ENCODE assay signal across 9 mouse cellular contexts in the genomic region with DNA sequence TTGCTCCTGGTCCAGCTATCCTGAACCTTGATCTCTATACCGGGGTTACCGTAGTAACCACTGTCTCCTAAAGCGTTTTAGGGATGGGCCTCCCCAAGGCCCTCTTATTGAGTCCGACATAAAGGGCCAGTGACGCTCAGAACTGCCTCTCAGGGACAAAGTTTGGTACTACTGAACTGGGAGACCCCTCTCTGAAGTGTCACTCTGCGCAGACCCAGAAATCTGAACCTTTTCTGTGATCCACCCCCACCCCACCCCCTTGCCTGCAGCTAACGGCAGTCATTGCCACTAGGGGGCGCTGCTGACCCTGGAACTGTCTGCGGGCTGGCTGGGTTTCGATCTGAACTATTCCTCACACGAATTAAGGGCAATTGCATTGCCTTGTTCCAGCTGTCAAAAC. TPM values are rescaled to one million over a fixed set of nuclear protein-coding genes. Genes with fewer than 3 reads are reported as not detected.
DNase-seq lines count a peak whose midpoint lies in the region; ATAC-seq and TF ChIP-seq lines count a peak whose summit lies in the region.
"Had no signal": no experiment of that assay in that cellular context is flagged by ENCODE, and none has a peak within 500 bp of the region (broad histone marks: within the 10 kb centered on the region; RNA-seq: fewer than 3 reads in every experiment).

No protein-coding gene starts in this region.

- H3K9me3 ChIP-seq in embryonic facial prominence, embryonic 13.5 days: no peaks in the 10 kb centered on the region
- no peaks in the 10 kb centered on the region; the same call in 1 of the 2 replicates for H3K9me3 ChIP-seq in midbrain, embryonic 12.5 days
- H3K9me3 ChIP-seq in stomach, embryonic 15.5 days: no peaks in the 10 kb centered on the region

- no peaks in the 10 kb centered on the region for H3K36me3 ChIP-seq in embryonic facial prominence, embryonic 13.5 days
- no peaks in the 10 kb centered on the region for H3K36me3 ChIP-seq in heart, adult 2 months (ENCODE audit: control insufficient read depth, insufficient read depth, low read length)
- no peaks in the 10 kb centered on the region for H3K36me3 ChIP-seq in kidney, adult 2 months (ENCODE audit: control insufficient read depth, insufficient read depth, low read length)
- no peaks in the 10 kb centered on the region for H3K36me3 ChIP-seq in midbrain, embryonic 12.5 days
- no peaks in the 10 kb centered on the region for H3K36me3 ChIP-seq in stomach, embryonic 15.5 days

- no peak overlapping the region for H3K4me3 ChIP-seq in embryonic facial prominence, embryonic 13.5 days
- no peak overlapping the region for H3K4me3 ChIP-seq in heart, adult 2 months
- no peak overlapping the region for H3K4me3 ChIP-seq in kidney, adult 2 months (ENCODE audit: insufficient read depth, low read depth, low read length)
- no peak overlapping the region for H3K4me3 ChIP-seq in midbrain, embryonic 12.5 days
- H3K4me3 ChIP-seq in stomach, embryonic 15.5 days (replicated peaks): no peak overlapping the region
- H3K4me3 ChIP-seq: erythroblast, embryonic 14.5 days had no signal

- WGBS in embryonic facial prominence, embryonic 13.5 days: 2% methylated on average over 11 of the region's 11 CpGs
- 8% methylated on average over 11 of the region's 11 CpGs for WGBS in heart, adult 2 months
- 3% methylated on average over 11 of the region's 11 CpGs for WGBS in kidney, adult 2 months
- 3% methylated on average over 11 of the region's 11 CpGs for whole genome bisulfite sequencing in midbrain, embryonic 12.5 days
- 6% methylated on average over 11 of the region's 11 CpGs for WGBS in stomach, embryonic 15.5 days

- DNase-seq in brain, embryonic 14.5 days (ENCODE audit: low read depth): peak; percentile 87
- DNase-seq in heart, adult 2 months: peak; percentile 47 to 76
- peak; percentile 44 for DNase-seq in kidney, adult 2 months
- peak; percentile 56 to 77 for DNase-seq in left cerebral cortex, postnatal 14 days (ENCODE audit: low spot score in 2 of 2)
- no peak for DNase-seq in spleen, adult 12 weeks (ENCODE audit: low spot score)

- 0 out of 2 replicates have a peak, but pooled peaks have one; percentile 21 for ATAC-seq in embryonic facial prominence, embryonic 13.5 days (ENCODE audit: insufficient number of reproducible peaks, insufficient read depth, low FRiP score, low TSS enrichment, low read depth)
- ATAC-seq in midbrain, embryonic 12.5 days (ENCODE audit: low FRiP score, low read depth): peak; percentile 72
- ATAC-seq in stomach, embryonic 15.5 days (ENCODE audit: insufficient read depth, low FRiP score, low read depth): 0 out of 2 replicates have a peak, but pooled peaks have one; percentile 4

- H3K27me3 ChIP-seq in embryonic facial prominence, embryonic 13.5 days: 0 out of 2 replicates have a peak, but pooled peaks cover 6% of the 10 kb centered on the region
- peaks cover 2% of the 10 kb centered on the region; the same call in 1 of the 2 replicates for H3K27me3 ChIP-seq in heart, adult 2 months (ENCODE audit: control insufficient read depth, insufficient read depth, low read length)
- no peaks in the 10 kb centered on the region for H3K27me3 ChIP-seq in kidney, adult 2 months (replicated peaks; ENCODE audit: control insufficient read depth, insufficient read depth, low read length)
- peaks cover 35% of the 10 kb centered on the region for H3K27me3 ChIP-seq in midbrain, embryonic 12.5 days
- H3K27me3 ChIP-seq in stomach, embryonic 15.5 days (replicated peaks): peaks cover 13% of the 10 kb centered on the region; the same call in 1 of the 2 replicates

- H3K79me2 ChIP-seq in heart, adult 2 months (replicated peaks; ENCODE audit: control insufficient read depth, insufficient read depth, low read length): no peaks in the 10 kb centered on the region

- H3K27ac ChIP-seq in embryonic facial prominence, embryonic 13.5 days: no peak overlapping the region
- no peak overlapping the region for H3K27ac ChIP-seq in heart, adult 2 months
- no peak overlapping the region for H3K27ac ChIP-seq in kidney, adult 2 months (ENCODE audit: insufficient read depth, low read depth, low read length)
- peak overlapping the region; percentile 22; the same call in 1 of the 2 replicates for H3K27ac ChIP-seq in midbrain, embryonic 12.5 days (replicated peaks)
- no peak overlapping the region for H3K27ac ChIP-seq in stomach, embryonic 15.5 days

- no peak overlapping the region for H3K9ac ChIP-seq in embryonic facial prominence, embryonic 13.5 days
- no peak overlapping the region for H3K9ac ChIP-seq in heart, adult 2 months (ENCODE audit: low read depth, low read length)
- no peak overlapping the region for H3K9ac ChIP-seq in midbrain, embryonic 12.5 days (replicated peaks)
- H3K9ac ChIP-seq in stomach, embryonic 15.5 days: no peak overlapping the region

- H3K4me2 ChIP-seq in embryonic facial prominence, embryonic 13.5 days: peak overlapping the region; percentile 47
- H3K4me2 ChIP-seq in midbrain, embryonic 12.5 days (replicated peaks): peak overlapping the region; percentile 35
- peak overlapping the region; percentile 27; the same call in 1 of the 2 replicates for H3K4me2 ChIP-seq in stomach, embryonic 15.5 days

- no peak for TF ChIP-seq EP300 in heart, adult 2 months (IDR thresholded peaks at IDR 0.05; ENCODE audit: insufficient read depth, low read depth, low read length)

- intact Hi-C loops in heart, adult 2 months (cut with DNase I): loop anchor here (5.0 kb wide), 2 partner anchors 102 to 247 kb away; no protein-coding TSS in a partner anchor
- intact Hi-C loops in left cerebral cortex, postnatal 14 days (cut with DNase I): loop anchor here (2.0 to 10.0 kb wide), 3 partner anchors 102 to 340 kb away; no protein-coding TSS in a partner anchor

- TF ChIP-seq CTCF in brain, embryonic 14.5 days (IDR thresholded peaks at IDR 0.05; ENCODE audit: borderline replicate concordance, extremely low read depth, insufficient read depth, insufficient read length): peak; percentile 95
- peak; percentile 70 for TF ChIP-seq CTCF in heart, adult 2 months (IDR thresholded peaks at IDR 0.05)
- peak; percentile 62 for TF ChIP-seq CTCF in kidney, adult 2 months (conservative IDR thresholded peaks at IDR 0.05; ENCODE audit: insufficient read depth, insufficient read length, low read depth, low read length)

- peaks cover 7% of the 10 kb centered on the region for H3K4me1 ChIP-seq in embryonic facial prominence, embryonic 13.5 days
- no peaks in the 10 kb centered on the region for H3K4me1 ChIP-seq in heart, adult 2 months (ENCODE audit: control insufficient read depth, insufficient read depth, low read length)
- H3K4me1 ChIP-seq in kidney, adult 2 months (ENCODE audit: control insufficient read depth, insufficient read depth, low read length): no peaks in the 10 kb centered on the region
- H3K4me1 ChIP-seq in midbrain, embryonic 12.5 days: peaks cover 12% of the 10 kb centered on the region
- H3K4me1 ChIP-seq in stomach, embryonic 15.5 days: no peaks in the 10 kb centered on the region

- TF ChIP-seq POLR2A in brain, embryonic 14.5 days (IDR thresholded peaks at IDR 0.05; ENCODE audit: borderline replicate concordance, extremely low read depth, insufficient read depth, insufficient read length, poor library complexity, severe bottlenecking): no peak
- TF ChIP-seq POLR2A in heart, adult 2 months (IDR thresholded peaks at IDR 0.05; ENCODE audit: insufficient read depth, low read depth, low read length): no peak
- TF ChIP-seq POLR2A in kidney, adult 2 months (IDR thresholded peaks at IDR 0.05; ENCODE audit: low read depth, low read length): no peak

RNA-seq across cellular contexts. Expression of a gene that starts 6.4 kb away (rescaled TPM):
- polyA plus RNA-seq in brain, embryonic 14.5 days (2012; rRNA removed): 9.5 and 17.2 TPM in 2 replicates
- polyA plus RNA-seq in embryonic facial prominence, embryonic 13.5 days (2015; fragmentation: Nextera tagmentation; extraction: Ambion mirVana): 48.2 and 55.6 TPM in 2 replicates
- under 1 TPM in 1 of 2 experiments, not detected in 1; 0.14 TPM for total RNA-seq in heart, adult 2 months (2021)
- 0.43 and 0.53 TPM in 2 replicates for polyA plus RNA-seq in heart, adult 2 months (2012; rRNA removed)
- polyA plus RNA-seq in kidney, adult 2 months (2012; rRNA removed): 0.17 and 0.37 TPM in 2 replicates
- 1 to 10 TPM; 6.5 to 6.6 TPM for total RNA-seq in left cerebral cortex, postnatal 14 days (2021)
- polyA plus RNA-seq in midbrain, embryonic 12.5 days (2016; fragmentation: Nextera tagmentation; extraction: Ambion mirVana): 18.4 and 19.7 TPM in 2 replicates
- polyA plus RNA-seq in stomach, embryonic 15.5 days (2015; fragmentation: Nextera tagmentation; extraction: Ambion mirVana): 2.0 and 2.2 TPM in 2 replicates
- polyA plus RNA-seq: erythroblast, embryonic 14.5 days had no signal

Comparison
In these comparisons a context has a peak if more than half of its experiments do, and no peak if none do; other contexts are left out.
1. ATAC-seq: peak in every context shown above with its lines; median percentile 72 in midbrain, embryonic 12.5 days; 21 in embryonic facial prominence, embryonic 13.5 days; 4 in stomach, embryonic 15.5 days.